Mouse (Mus musculus) gastrocnemius, postnatal 36 days (tissue): ENCODE measurements around the gene Grin1. TPM values are rescaled to one million over a fixed set of nuclear protein-coding genes. Genes with fewer than 3 reads are reported as not detected.
A peak's percentile ranks its signal among the peaks of the same experiment; 100 is the strongest.

ENCODE experiments used
- DNase-seq, 2 experiments: peaks; one replicate each; pipeline ENCODE4 v3.0.0; 2022
- intact Hi-C: fragments of 180-260 bp; cut with DNase I; formaldehyde crosslinking; loops from one replicate; pipeline ENCODE4 v1.15.1; 2025
- long read RNA-seq, 2 experiments: library from polyadenylated mRNA; stranded (forward); transcript quantifications; one replicate each; pipeline ENCODE4 v2.0.0; 2021
- total RNA-seq, 2 experiments: library from RNA; stranded (reverse); gene quantifications; 2 replicates each; pipeline ENCODE4 v1.2.3; 2021

The Grin1 gene
- total RNA-seq, result not detected
- long read RNA-seq, experiment 1, partial matches to known transcripts, result 0 of 6 reads
- long read RNA-seq, experiment 1, other reads (novel, unspliced or antisense), result 6 of 6 reads
- long read RNA-seq, experiment 2, partial matches to known transcripts, result 0 of 3 reads
- long read RNA-seq, experiment 2, other reads (novel, unspliced or antisense), result 3 of 3 reads

GRCm38 (mm10) chr2:25318971-25319773 is at the start of gene Grin1:
Grin1 (minus strand) TSS chr2:25319187.
- intact Hi-C loops, result no loop called here
- DNase-seq, result peak; percentile 24 to 29

- peak; percentile 67 to 83 for DNase-seq
- intact Hi-C loops, result no loop called here
Measured at GRCm38 (mm10) chr2:25365091-25365761, 46.2 kb upstream of the Grin1 start, which contains the start of gene Uap1l1. Uap1l1 (minus strand) TSS chr2:25365682.

GRCm38 (mm10) chr2:25364761-25365090 is 45.7 kb upstream of the Grin1 start:
- no peak for DNase-seq
- intact Hi-C loops, result no loop called here

- DNase-seq, result no peak
- intact Hi-C loops, result no loop called here
Measured at GRCm38 (mm10) chr2:25364313-25364712, 45.3 kb upstream of the Grin1 start.

GRCm38 (mm10) chr2:25363478-25364178 is 44.6 kb upstream of the Grin1 start:
- intact Hi-C loops, result no loop called here

GRCm38 (mm10) chr2:25359848-25360247 is 40.9 kb upstream of the Grin1 start:
- intact Hi-C loops, result no loop called here

More at GRCm38 (mm10) chr2:25363478-25364178, 44.6 kb upstream of the Grin1 start:
- no peak for DNase-seq

GRCm38 (mm10) chr2:25356208-25357079 is 37.5 kb upstream of the Grin1 start, which contains the start of gene Dpp7:
Dpp7 (minus strand) TSS chr2:25356359.
- intact Hi-C loops, result no loop called here

More at GRCm38 (mm10) chr2:25359848-25360247, 40.9 kb upstream of the Grin1 start:
- DNase-seq, result no peak

GRCm38 (mm10) chr2:25355419-25356066 is 36.6 kb upstream of the Grin1 start:
- no peak for DNase-seq
- intact Hi-C loops, result no loop called here

More at GRCm38 (mm10) chr2:25356208-25357079, 37.5 kb upstream of the Grin1 start, which contains the start of gene Dpp7:
- peak; percentile 72 for DNase-seq

GRCm38 (mm10) chr2:25354211-25354610 is 35.2 kb upstream of the Grin1 start:
- intact Hi-C loops, result no loop called here
- DNase-seq, result no peak

- intact Hi-C loops, result no loop called here
- no peak for DNase-seq
Measured at GRCm38 (mm10) chr2:25350701-25351100, 31.7 kb upstream of the Grin1 start.

- intact Hi-C loops, result no loop called here
- DNase-seq, result no peak
Measured at GRCm38 (mm10) chr2:25349499-25349898, 30.5 kb upstream of the Grin1 start.

GRCm38 (mm10) chr2:25348162-25348561 is 29.2 kb upstream of the Grin1 start:
- intact Hi-C loops, result no loop called here
- no peak for DNase-seq

GRCm38 (mm10) chr2:25338303-25338702 is 19.3 kb upstream of the Grin1 start:
- intact Hi-C loops, result no loop called here

GRCm38 (mm10) chr2:25333569-25333968 is 14.6 kb upstream of the Grin1 start:
- DNase-seq, result no peak
- intact Hi-C loops, result loop anchor here (5.0 kb wide), 1 partner anchor 61 kb away; the partner anchor contains the start of genes Anapc2 and Ssna1

More at GRCm38 (mm10) chr2:25338303-25338702, 19.3 kb upstream of the Grin1 start:
- no peak for DNase-seq

- peak; percentile 98 to 99 for DNase-seq
- intact Hi-C loops, result loop anchor here (5.0 kb wide), 1 partner anchor 60 kb away; the partner anchor contains the start of genes Anapc2 and Ssna1
Measured at GRCm38 (mm10) chr2:25332286-25333160, 13.5 kb upstream of the Grin1 start, which contains the start of gene Man1b1. Man1b1 (plus strand) TSS chr2:25332338.

- intact Hi-C loops, result loop anchor here (5.0 kb wide), 1 partner anchor 59 kb away; the partner anchor contains the start of genes Anapc2 and Ssna1
- DNase-seq, result no peak
Measured at GRCm38 (mm10) chr2:25331470-25331869, 12.5 kb upstream of the Grin1 start.

- no peak for DNase-seq
Measured at GRCm38 (mm10) chr2:25328440-25328839, 9.5 kb upstream of the Grin1 start.

More at GRCm38 (mm10) chr2:25328440-25328839, 9.5 kb upstream of the Grin1 start:
- intact Hi-C loops, result loop anchor here (5.0 kb wide), 1 partner anchor 41 kb away; the partner anchor contains the start of genes Lrrc26 and Tmem210
